9 mouse cellular contexts compared by ENCODE assay signal in the genomic region with DNA sequence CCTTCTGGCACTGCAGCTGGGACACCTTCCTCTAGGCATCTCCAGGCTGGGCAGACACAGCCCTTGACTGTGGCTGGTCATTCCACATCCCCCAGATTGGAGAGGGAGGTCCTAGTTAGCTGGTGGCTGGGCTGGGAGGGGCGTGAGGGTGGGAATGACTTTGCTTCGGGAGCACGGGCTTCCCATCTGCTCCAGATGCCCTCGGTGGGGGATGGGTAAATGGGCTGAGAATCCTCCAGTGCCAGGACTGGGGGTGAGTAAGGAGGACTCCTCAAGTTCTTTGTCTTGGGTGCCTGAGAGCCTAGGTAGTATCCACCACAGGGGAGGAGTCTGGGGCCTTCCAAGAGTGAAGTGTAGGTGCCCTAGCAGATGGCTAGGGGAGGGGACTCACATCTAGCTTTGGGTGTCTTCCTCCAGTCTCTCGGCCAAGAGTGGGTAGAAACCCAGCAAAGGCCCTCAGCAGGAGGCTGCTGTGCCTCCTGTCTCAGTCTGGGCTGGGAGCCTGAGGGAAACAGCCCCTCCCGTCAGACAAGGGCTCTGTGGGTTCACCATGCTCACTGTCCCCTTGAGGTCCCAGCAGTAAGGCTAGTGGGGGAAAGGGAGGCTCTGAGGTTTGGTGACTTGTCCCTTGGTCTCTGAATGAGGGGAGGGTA. TPM values are rescaled to one million over a fixed set of nuclear protein-coding genes. Genes with fewer than 3 reads are reported as not detected.
DNase-seq lines count a peak whose midpoint lies in the region; ATAC-seq and TF ChIP-seq lines count a peak whose summit lies in the region.
"Had no signal": no experiment of that assay in that cellular context is flagged by ENCODE, and none has a peak within 500 bp of the region (broad histone marks: within the 10 kb centered on the region; RNA-seq: fewer than 3 reads in every experiment).

No protein-coding gene starts in this region.

- H3K36me3 ChIP-seq in forebrain, embryonic 11.5 days (ENCODE audit: control insufficient read depth, insufficient read depth, low read length) = no peaks in the 10 kb centered on the region
- no peaks in the 10 kb centered on the region for H3K36me3 ChIP-seq in forebrain, embryonic 15.5 days
- 0 out of 2 replicates have a peak, but pooled peaks cover 10% of the 10 kb centered on the region for H3K36me3 ChIP-seq in midbrain, embryonic 10.5 days
- H3K36me3 ChIP-seq in midbrain, embryonic 16.5 days (ENCODE audit: control insufficient read depth, insufficient read depth, low read length) = no peaks in the 10 kb centered on the region
- no peaks in the 10 kb centered on the region for H3K36me3 ChIP-seq in stomach, embryonic 16.5 days (ENCODE audit: control insufficient read depth, insufficient read depth, low read length)
- H3K36me3 ChIP-seq in thymus, adult 2 months (ENCODE audit: control insufficient read depth, insufficient read depth, low read length) = no peaks in the 10 kb centered on the region

- 33% methylated on average over 6 of the region's 6 CpGs for WGBS in forebrain, embryonic 11.5 days
- WGBS in forebrain, embryonic 15.5 days = 34% methylated on average over 6 of the region's 6 CpGs
- 31% methylated on average over 6 of the region's 6 CpGs for WGBS in midbrain, embryonic 10.5 days
- 21% methylated on average over 6 of the region's 6 CpGs for WGBS in midbrain, embryonic 16.5 days
- 24% methylated on average over 6 of the region's 6 CpGs for WGBS in stomach, embryonic 16.5 days
- 75% methylated on average over 6 of the region's 6 CpGs for WGBS in thymus, adult 2 months

- H3K9me3 ChIP-seq in forebrain, embryonic 11.5 days (ENCODE audit: control insufficient read depth, low read length) = no peaks in the 10 kb centered on the region
- no peaks in the 10 kb centered on the region for H3K9me3 ChIP-seq in forebrain, embryonic 15.5 days
- no peaks in the 10 kb centered on the region for H3K9me3 ChIP-seq in midbrain, embryonic 10.5 days (replicated peaks)
- no peaks in the 10 kb centered on the region for H3K9me3 ChIP-seq in midbrain, embryonic 16.5 days (replicated peaks; ENCODE audit: control insufficient read depth, low read length, poor library complexity, severe bottlenecking)
- no peaks in the 10 kb centered on the region for H3K9me3 ChIP-seq in stomach, embryonic 16.5 days (replicated peaks; ENCODE audit: control insufficient read depth, low read length)

- peak; percentile 52 for DNase-seq in forebrain, embryonic 11.5 days (ENCODE audit: low spot score)
- peak; percentile 40 for DNase-seq in midbrain, embryonic 10.5 days (ENCODE audit: low spot score)
- peak; percentile 46 to 64 for DNase-seq in kidney, postnatal 4 days
- DNase-seq in thymus, adult 2 months = no peak
- no peak for DNase-seq in spleen, adult 12 weeks (ENCODE audit: low spot score)
- DNase-seq: layer of hippocampus, postnatal 36 days had no signal

- ATAC-seq in forebrain, embryonic 11.5 days (replicated peaks; ENCODE audit: low FRiP score) = no peak
- no peak for ATAC-seq in forebrain, embryonic 15.5 days (replicated peaks)
- no peak for ATAC-seq in midbrain, embryonic 16.5 days
- no peak for ATAC-seq in stomach, embryonic 16.5 days (ENCODE audit: insufficient read depth, low FRiP score)

- no peaks in the 10 kb centered on the region for H3K27me3 ChIP-seq in forebrain, embryonic 11.5 days (ENCODE audit: control insufficient read depth, insufficient read depth, low read length)
- no peaks in the 10 kb centered on the region for H3K27me3 ChIP-seq in forebrain, embryonic 15.5 days
- no peaks in the 10 kb centered on the region for H3K27me3 ChIP-seq in midbrain, embryonic 10.5 days (ENCODE audit: low read depth, poor library complexity, severe bottlenecking)
- no peaks in the 10 kb centered on the region for H3K27me3 ChIP-seq in midbrain, embryonic 16.5 days (ENCODE audit: control insufficient read depth, insufficient read depth, low read depth, low read length)
- H3K27me3 ChIP-seq in stomach, embryonic 16.5 days (ENCODE audit: control insufficient read depth, insufficient read depth, low read length) = no peaks in the 10 kb centered on the region
- no peaks in the 10 kb centered on the region for H3K27me3 ChIP-seq in thymus, adult 2 months (ENCODE audit: control insufficient read depth, insufficient read depth, low read length)

- no peak for TF ChIP-seq POLR2A in thymus, adult 2 months (IDR thresholded peaks at IDR 0.05; ENCODE audit: control insufficient read depth, extremely low read depth, insufficient read depth, low read length, poor library complexity)

- H3K9ac ChIP-seq in forebrain, embryonic 11.5 days (ENCODE audit: low read length) = peak overlapping the region; percentile 37; the same call in 1 of the 2 replicates
- H3K9ac ChIP-seq in forebrain, embryonic 15.5 days (replicated peaks) = no peak overlapping the region
- no peak overlapping the region; the same call in 1 of the 2 replicates for H3K9ac ChIP-seq in midbrain, embryonic 16.5 days (ENCODE audit: low read depth, low read length)
- H3K9ac ChIP-seq in stomach, embryonic 16.5 days (ENCODE audit: low read length) = peak overlapping the region; percentile 6

- no peak overlapping the region for H3K4me3 ChIP-seq in forebrain, embryonic 11.5 days (ENCODE audit: low read depth, low read length)
- H3K4me3 ChIP-seq in forebrain, embryonic 15.5 days = no peak overlapping the region
- peak overlapping the region; percentile 77 for H3K4me3 ChIP-seq in midbrain, embryonic 10.5 days
- H3K4me3 ChIP-seq in midbrain, embryonic 16.5 days (ENCODE audit: low read depth, low read length) = no peak overlapping the region
- no peak overlapping the region for H3K4me3 ChIP-seq in stomach, embryonic 16.5 days (replicated peaks; ENCODE audit: low read length)
- H3K4me3 ChIP-seq in thymus, adult 2 months (ENCODE audit: control insufficient read depth, insufficient read depth, low read length) = no peak overlapping the region

- H3K4me1 ChIP-seq in forebrain, embryonic 11.5 days (replicated peaks; ENCODE audit: control insufficient read depth, insufficient read depth, low read length) = peaks cover 51% of the 10 kb centered on the region
- H3K4me1 ChIP-seq in forebrain, embryonic 15.5 days = peaks cover 60% of the 10 kb centered on the region
- peaks cover 93% of the 10 kb centered on the region for H3K4me1 ChIP-seq in midbrain, embryonic 10.5 days
- H3K4me1 ChIP-seq in midbrain, embryonic 16.5 days (ENCODE audit: control insufficient read depth, insufficient read depth, low read length) = peaks cover 40% of the 10 kb centered on the region
- peaks cover 73% of the 10 kb centered on the region for H3K4me1 ChIP-seq in stomach, embryonic 16.5 days (ENCODE audit: control insufficient read depth, insufficient read depth, low read length)
- H3K4me1 ChIP-seq in thymus, adult 2 months (replicated peaks; ENCODE audit: control insufficient read depth, insufficient read depth, low read length) = peaks cover 8% of the 10 kb centered on the region

- peak overlapping the region; percentile 21; the same call in 1 of the 2 replicates for H3K4me2 ChIP-seq in forebrain, embryonic 11.5 days (ENCODE audit: low read depth, low read length, severe bottlenecking)
- H3K4me2 ChIP-seq in forebrain, embryonic 15.5 days (replicated peaks) = no peak overlapping the region
- no peak overlapping the region for H3K4me2 ChIP-seq in midbrain, embryonic 16.5 days (ENCODE audit: low read length)
- H3K4me2 ChIP-seq in stomach, embryonic 16.5 days (ENCODE audit: low read depth, low read length) = no peak overlapping the region

- H3K27ac ChIP-seq in forebrain, embryonic 11.5 days (ENCODE audit: low read depth, low read length) = peak overlapping the region; percentile 50
- H3K27ac ChIP-seq in forebrain, embryonic 15.5 days (replicated peaks) = no peak overlapping the region; the same call in 1 of the 2 replicates
- peak overlapping the region; percentile 99 for H3K27ac ChIP-seq in midbrain, embryonic 10.5 days (replicated peaks)
- no peak overlapping the region for H3K27ac ChIP-seq in midbrain, embryonic 16.5 days (ENCODE audit: low read length)
- H3K27ac ChIP-seq in stomach, embryonic 16.5 days (ENCODE audit: low read length) = peak overlapping the region; percentile 24; the same call in 1 of the 2 replicates
- H3K27ac ChIP-seq in thymus, adult 2 months (ENCODE audit: control insufficient read depth, insufficient read depth, low read length) = no peak overlapping the region

- no peak for TF ChIP-seq CTCF in thymus, adult 2 months (IDR thresholded peaks at IDR 0.05; ENCODE audit: borderline replicate concordance, control insufficient read depth, extremely low read depth, insufficient read depth, low read length, poor library complexity)

RNA-seq across cellular contexts. Expression of a gene that starts 4.5 kb away (rescaled TPM):
- polyA plus RNA-seq in forebrain, embryonic 11.5 days (2014; fragmentation: Nextera tagmentation; extraction: Ambion mirVana) = 31.3 and 34.5 TPM in 2 replicates
- polyA plus RNA-seq in forebrain, embryonic 15.5 days (2015; fragmentation: Nextera tagmentation; extraction: Ambion mirVana) = 11.0 and 14.6 TPM in 2 replicates
- 23.0 and 23.6 TPM in 2 replicates for polyA plus RNA-seq in midbrain, embryonic 10.5 days (2016; fragmentation: Nextera tagmentation; extraction: Ambion mirVana)
- 13.0 and 14.0 TPM in 2 replicates for polyA plus RNA-seq in midbrain, embryonic 16.5 days (2015; fragmentation: Nextera tagmentation; extraction: Ambion mirVana)
- 18.7 and 21.7 TPM in 2 replicates for polyA plus RNA-seq in stomach, embryonic 16.5 days (2015; fragmentation: Nextera tagmentation; extraction: Ambion mirVana)
- 11.8 and 14.3 TPM in 2 replicates for polyA plus RNA-seq in thymus, adult 2 months (2012; rRNA removed)

RNA-seq across cellular contexts. Expression of a gene that starts 25.8 kb away (rescaled TPM):
- 87.4 and 91.4 TPM in 2 replicates for polyA plus RNA-seq in forebrain, embryonic 11.5 days (2014; fragmentation: Nextera tagmentation; extraction: Ambion mirVana)
- 162 and 171 TPM in 2 replicates for polyA plus RNA-seq in forebrain, embryonic 15.5 days (2015; fragmentation: Nextera tagmentation; extraction: Ambion mirVana)
- polyA plus RNA-seq in midbrain, embryonic 10.5 days (2016; fragmentation: Nextera tagmentation; extraction: Ambion mirVana) = 91.0 and 94.8 TPM in 2 replicates
- 144 and 153 TPM in 2 replicates for polyA plus RNA-seq in midbrain, embryonic 16.5 days (2015; fragmentation: Nextera tagmentation; extraction: Ambion mirVana)
- polyA plus RNA-seq in stomach, embryonic 16.5 days (2015; fragmentation: Nextera tagmentation; extraction: Ambion mirVana) = 47.9 and 75.3 TPM in 2 replicates
- polyA plus RNA-seq in thymus, adult 2 months (2012; rRNA removed) = 35.7 and 40.4 TPM in 2 replicates

RNA-seq across cellular contexts. Expression of a gene that starts 39.4 kb away (rescaled TPM):
- polyA plus RNA-seq in forebrain, embryonic 11.5 days (2014; fragmentation: Nextera tagmentation; extraction: Ambion mirVana) = 27.7 and 28.6 TPM in 2 replicates
- 14.3 and 15.2 TPM in 2 replicates for polyA plus RNA-seq in forebrain, embryonic 15.5 days (2015; fragmentation: Nextera tagmentation; extraction: Ambion mirVana)
- polyA plus RNA-seq in midbrain, embryonic 10.5 days (2016; fragmentation: Nextera tagmentation; extraction: Ambion mirVana) = 28.0 and 32.6 TPM in 2 replicates
- polyA plus RNA-seq in midbrain, embryonic 16.5 days (2015; fragmentation: Nextera tagmentation; extraction: Ambion mirVana) = 8.0 and 9.1 TPM in 2 replicates
- polyA plus RNA-seq in stomach, embryonic 16.5 days (2015; fragmentation: Nextera tagmentation; extraction: Ambion mirVana) = 16.1 and 17.0 TPM in 2 replicates
- 12.0 and 13.5 TPM in 2 replicates for polyA plus RNA-seq in thymus, adult 2 months (2012; rRNA removed)

RNA-seq across cellular contexts. Expression of a gene that starts 40.7 kb away (rescaled TPM):
- polyA plus RNA-seq in forebrain, embryonic 11.5 days (2014; fragmentation: Nextera tagmentation; extraction: Ambion mirVana) = 7.6 and 7.7 TPM in 2 replicates
- polyA plus RNA-seq in forebrain, embryonic 15.5 days (2015; fragmentation: Nextera tagmentation; extraction: Ambion mirVana) = 3.0 and 3.6 TPM in 2 replicates
- polyA plus RNA-seq in midbrain, embryonic 10.5 days (2016; fragmentation: Nextera tagmentation; extraction: Ambion mirVana) = 9.0 and 10.6 TPM in 2 replicates
- polyA plus RNA-seq in midbrain, embryonic 16.5 days (2015; fragmentation: Nextera tagmentation; extraction: Ambion mirVana) = 4.2 and 4.3 TPM in 2 replicates
- polyA plus RNA-seq in stomach, embryonic 16.5 days (2015; fragmentation: Nextera tagmentation; extraction: Ambion mirVana) = 18.3 and 18.4 TPM in 2 replicates
- polyA plus RNA-seq in thymus, adult 2 months (2012; rRNA removed) = 5.3 and 8.1 TPM in 2 replicates

RNA-seq across cellular contexts. Expression of a gene that starts 40.8 kb away (rescaled TPM):
- 57.7 and 60.7 TPM in 2 replicates for polyA plus RNA-seq in forebrain, embryonic 11.5 days (2014; fragmentation: Nextera tagmentation; extraction: Ambion mirVana)
- 55.8 and 58.0 TPM in 2 replicates for polyA plus RNA-seq in forebrain, embryonic 15.5 days (2015; fragmentation: Nextera tagmentation; extraction: Ambion mirVana)
- 59.9 and 66.1 TPM in 2 replicates for polyA plus RNA-seq in midbrain, embryonic 10.5 days (2016; fragmentation: Nextera tagmentation; extraction: Ambion mirVana)
- polyA plus RNA-seq in midbrain, embryonic 16.5 days (2015; fragmentation: Nextera tagmentation; extraction: Ambion mirVana) = 69.2 and 70.2 TPM in 2 replicates
- polyA plus RNA-seq in stomach, embryonic 16.5 days (2015; fragmentation: Nextera tagmentation; extraction: Ambion mirVana) = 73.1 and 76.6 TPM in 2 replicates
- polyA plus RNA-seq in thymus, adult 2 months (2012; rRNA removed) = 18.3 and 19.7 TPM in 2 replicates

Comparison
In these comparisons a context has a peak if more than half of its experiments do, and no peak if none do; other contexts are left out.
1. H3K27ac ChIP-seq: peak in forebrain, embryonic 11.5 days (single experiment), midbrain, embryonic 10.5 days (single experiment) and stomach, embryonic 16.5 days (single experiment); none in forebrain, embryonic 15.5 days (single experiment), midbrain, embryonic 16.5 days (single experiment) and thymus, adult 2 months (single experiment).
2. H3K9ac ChIP-seq: peak in forebrain, embryonic 11.5 days (single experiment) and stomach, embryonic 16.5 days (single experiment); none in forebrain, embryonic 15.5 days (single experiment) and midbrain, embryonic 16.5 days (single experiment).
3. DNase-seq: peak in forebrain, embryonic 11.5 days (single experiment), midbrain, embryonic 10.5 days (single experiment) and kidney, postnatal 4 days (2 of 2); none in thymus, adult 2 months (single experiment) and spleen, adult 12 weeks (single experiment).